Mouse (Mus musculus): ENCODE measurements around the gene Prss33.

GRCm38 (mm10) chr17:23807918-23808317, 27.9 kb downstream of the Prss33 start:
- TF ChIP-seq CTCF (conservative IDR thresholded peaks at IDR 0.05; ENCODE audit: low read length): no peak
- no peak for TF ChIP-seq NANOG (IDR thresholded peaks at IDR 0.05; ENCODE audit: borderline replicate concordance, low read length)

Data from E14TG2a.4 (cell line).